Mouse (Mus musculus) urinary bladder, postnatal 25 days (tissue): Measurements from ENCODE around the gene Tbk1.

Experiments used
- DNase-seq: peaks from one replicate; pipeline ENCODE4 v3.0.0; 2022; ENCODE audit warnings: low spot score

The Tbk1 gene

GRCm38 (mm10) chr10:121497968-121498367, 88.6 kb downstream of the Tbk1 start:
- no peak for DNase-seq

GRCm38 (mm10) chr10:121496616-121497015, 90.0 kb downstream of the Tbk1 start:
- no peak for DNase-seq
